Mouse (Mus musculus): Measurements from ENCODE around the gene Ccdc6.

DNA sequence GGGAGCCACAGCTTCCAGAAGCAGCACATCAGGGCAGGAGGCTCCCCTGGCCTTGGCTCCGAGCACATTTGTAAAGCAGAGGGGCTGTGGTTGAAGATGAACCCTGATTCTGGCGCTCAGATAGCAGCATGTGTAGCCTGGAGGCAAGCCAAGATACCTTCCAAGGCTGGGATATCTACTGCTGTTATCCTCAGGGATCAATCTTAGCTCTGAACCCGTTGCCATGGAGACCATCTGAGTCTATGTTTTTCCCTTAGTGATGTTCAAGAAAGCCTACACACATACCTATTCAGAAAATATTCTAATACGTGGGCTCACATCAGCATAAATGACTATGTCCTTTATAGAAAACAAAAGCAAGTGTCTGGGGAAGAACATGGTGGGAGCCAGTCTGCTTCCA, 19.5 kb upstream of the Ccdc6 start:
- no peak for TF ChIP-seq CHD1 (IDR thresholded peaks at IDR 0.05; ENCODE audit: low read depth, low read length)
- no peak for TF ChIP-seq E2F4 (IDR thresholded peaks at IDR 0.05; ENCODE audit: borderline replicate concordance, low read depth, low read length)
- no peak for TF ChIP-seq UBTF (IDR thresholded peaks at IDR 0.05; ENCODE audit: borderline replicate concordance, insufficient read depth, low read depth, low read length)
- TF ChIP-seq CTCF (IDR thresholded peaks at IDR 0.05 in 2 of 3, conservative IDR thresholded peaks at IDR 0.05 in 1 of 3; ENCODE audit: control insufficient read depth in 1 of 3, insufficient read depth in 1 of 3, low read depth in 2 of 3, low read length in 3 of 3, poor library complexity in 1 of 3, severe bottlenecking in 1 of 3) = no peak
- TF ChIP-seq TCF12 (IDR thresholded peaks at IDR 0.05; ENCODE audit: low read depth, low read length) = no peak
- no peak for TF ChIP-seq EP300 (IDR thresholded peaks at IDR 0.05; ENCODE audit: low read depth in 1 of 2, low read length in 2 of 2)
- no peak for TF ChIP-seq SIN3A (IDR thresholded peaks at IDR 0.05; ENCODE audit: low read length)
- no peak for TF ChIP-seq POLR2A (IDR thresholded peaks at IDR 0.05; ENCODE audit: control insufficient read depth in 1 of 2, insufficient read depth in 1 of 2, low read depth in 1 of 2, low read length in 2 of 2, poor library complexity in 1 of 2)
- TF ChIP-seq GATA1 (IDR thresholded peaks at IDR 0.05; ENCODE audit: low read depth, low read length) = no peak
- no peak for TF ChIP-seq RCOR1 (IDR thresholded peaks at IDR 0.05; ENCODE audit: low read depth, low read length)
- no peak for TF ChIP-seq NRF1 (IDR thresholded peaks at IDR 0.05; ENCODE audit: insufficient read depth, low read depth, low read length, poor library complexity, severe bottlenecking)
- no peak for TF ChIP-seq TAL1 (IDR thresholded peaks at IDR 0.05; ENCODE audit: low read length)
- no peak for TF ChIP-seq POLR2AphosphoS2 (IDR thresholded peaks at IDR 0.05; ENCODE audit: low read length)
